Mouse (Mus musculus): ENCODE measurements around the gene Dedd2.
A peak's percentile ranks its signal among the peaks of the same experiment; 100 is the strongest.

Gene Dedd2

GRCm38 (mm10) chr7:25218705-25219415 is 1.6 kb downstream of the Dedd2 start:
- peak; percentile 84 for DNase-seq (ENCODE audit: low spot score)

GRCm38 (mm10) chr7:25217653-25218395 is 2.6 kb downstream of the Dedd2 start:
- no peak for DNase-seq (ENCODE audit: low spot score)

DNA sequence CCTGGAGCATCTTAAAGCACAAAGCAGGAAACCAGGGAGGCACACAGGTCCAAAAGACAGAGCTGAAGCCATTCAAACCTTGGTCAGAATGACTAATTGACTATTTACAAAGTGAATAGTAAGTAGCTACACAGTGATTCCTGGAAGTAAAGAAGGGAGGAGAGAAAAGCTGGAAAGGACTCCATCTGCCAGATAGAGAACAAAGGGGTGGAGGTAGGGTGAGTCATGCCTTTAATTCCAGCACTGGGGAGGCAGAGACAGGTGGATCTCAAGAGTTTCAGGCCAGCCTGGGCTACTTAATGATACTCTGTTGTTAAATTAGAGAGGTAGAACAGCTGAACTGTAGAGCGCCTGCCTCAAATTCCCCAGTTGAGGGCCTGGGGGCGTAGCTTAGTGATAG is 6.2 kb downstream of the Dedd2 start:
- DNase-seq (ENCODE audit: low spot score): no peak

- no peak for DNase-seq (ENCODE audit: low spot score)
Measured at GRCm38 (mm10) chr7:25213099-25213498, 7.3 kb downstream of the Dedd2 start.

GRCm38 (mm10) chr7:25210482-25210881 is 9.9 kb downstream of the Dedd2 start:
- DNase-seq (ENCODE audit: low spot score): no peak

DNA sequence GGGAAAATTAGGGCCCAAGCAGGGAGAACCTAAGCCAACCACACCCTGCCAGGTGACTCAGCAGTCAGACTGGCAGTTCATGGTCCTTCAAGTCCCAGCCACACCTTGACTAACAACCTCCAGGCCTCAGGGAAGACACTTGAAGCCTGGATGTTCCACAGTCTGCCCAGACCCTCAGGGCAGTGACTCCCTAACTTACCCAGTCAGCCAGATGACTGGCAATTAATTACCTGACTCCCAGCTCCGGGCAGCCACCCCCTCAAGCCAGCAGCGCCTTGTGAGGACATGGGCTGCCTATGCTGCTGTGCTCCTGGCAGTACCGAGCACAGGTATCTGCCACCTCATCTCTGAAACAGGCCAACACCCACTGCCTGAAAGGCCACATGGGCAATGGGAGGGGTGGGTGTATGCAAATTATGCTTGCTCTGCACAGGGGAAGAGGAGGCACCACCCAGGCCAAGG is 11.2 kb downstream of the Dedd2 start:
- no peak for DNase-seq (ENCODE audit: low spot score)

DNA sequence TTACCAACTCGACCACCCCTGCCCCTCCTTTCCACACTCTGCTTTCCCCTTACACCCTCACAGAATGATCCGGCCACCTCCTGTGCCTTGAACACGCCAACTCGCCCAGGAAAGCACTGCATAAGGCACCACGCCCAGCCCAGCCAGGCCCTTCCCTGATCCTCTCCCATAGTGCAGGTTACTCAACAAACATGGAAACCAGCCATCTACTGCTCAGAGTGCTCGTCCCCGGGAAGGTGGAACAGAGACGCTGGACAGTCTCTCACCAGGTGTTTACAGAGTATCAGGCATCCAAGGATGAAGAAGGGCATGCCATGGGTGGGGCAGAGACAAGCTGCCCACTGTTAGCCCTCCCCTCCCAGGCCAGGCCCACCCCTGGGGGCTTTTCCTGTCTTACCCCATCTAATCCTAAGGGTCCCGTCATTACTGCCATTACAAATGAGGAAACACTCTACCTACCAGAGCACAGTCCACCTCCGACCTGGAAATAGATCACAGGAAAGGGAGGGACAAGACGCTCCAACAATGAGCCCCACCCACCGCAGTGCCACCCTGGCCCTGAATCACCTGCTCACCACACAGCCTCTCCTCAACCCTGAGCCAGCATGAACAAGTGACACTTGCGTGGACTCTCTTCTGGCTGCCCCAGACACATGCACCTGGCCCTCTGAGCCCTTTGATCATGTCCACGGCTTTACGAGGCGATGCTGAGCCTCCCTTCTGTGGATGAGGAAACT is 14.2 kb downstream of the Dedd2 start:
- DNase-seq (ENCODE audit: low spot score): no peak

DNA sequence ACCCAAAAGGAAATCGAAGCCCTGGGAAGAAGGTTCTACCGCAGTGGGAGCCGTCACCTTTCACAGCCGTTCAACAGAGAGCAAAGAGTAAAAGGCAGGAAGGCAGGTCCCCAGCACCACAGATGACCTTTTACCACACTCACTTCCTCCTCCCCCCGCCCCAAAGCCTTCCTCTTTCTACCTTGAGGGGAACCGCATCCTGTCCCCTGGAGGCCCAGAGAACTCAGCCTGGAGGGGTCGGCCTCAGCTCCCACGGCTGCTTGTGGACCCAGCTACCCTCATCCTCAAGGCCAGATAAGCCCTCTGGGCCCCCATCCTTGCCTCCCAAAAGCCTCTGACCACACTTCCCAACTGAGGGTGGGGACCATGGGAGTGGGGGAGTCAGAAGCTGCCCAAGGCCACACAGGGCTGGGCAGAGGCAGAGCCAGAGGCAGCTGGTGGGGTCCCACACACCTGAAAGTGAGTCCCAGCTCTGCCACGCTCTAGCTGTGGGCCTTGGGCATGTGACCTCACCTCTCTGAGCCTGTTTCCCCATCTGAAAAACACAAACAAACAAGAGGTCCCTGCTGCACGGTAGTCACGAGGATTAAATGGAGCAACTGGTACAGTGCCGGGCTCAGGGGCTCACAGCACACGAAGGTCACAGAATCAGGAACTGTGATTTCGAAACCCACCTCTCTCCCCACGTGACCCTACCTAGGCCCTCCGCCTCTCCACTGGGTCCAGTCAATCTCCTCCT is 14.9 kb downstream of the Dedd2 start:
- no peak for DNase-seq (ENCODE audit: low spot score)

GRCm38 (mm10) chr7:25203624-25204023 is 16.8 kb downstream of the Dedd2 start:
- no peak for DNase-seq (ENCODE audit: low spot score)

DNA sequence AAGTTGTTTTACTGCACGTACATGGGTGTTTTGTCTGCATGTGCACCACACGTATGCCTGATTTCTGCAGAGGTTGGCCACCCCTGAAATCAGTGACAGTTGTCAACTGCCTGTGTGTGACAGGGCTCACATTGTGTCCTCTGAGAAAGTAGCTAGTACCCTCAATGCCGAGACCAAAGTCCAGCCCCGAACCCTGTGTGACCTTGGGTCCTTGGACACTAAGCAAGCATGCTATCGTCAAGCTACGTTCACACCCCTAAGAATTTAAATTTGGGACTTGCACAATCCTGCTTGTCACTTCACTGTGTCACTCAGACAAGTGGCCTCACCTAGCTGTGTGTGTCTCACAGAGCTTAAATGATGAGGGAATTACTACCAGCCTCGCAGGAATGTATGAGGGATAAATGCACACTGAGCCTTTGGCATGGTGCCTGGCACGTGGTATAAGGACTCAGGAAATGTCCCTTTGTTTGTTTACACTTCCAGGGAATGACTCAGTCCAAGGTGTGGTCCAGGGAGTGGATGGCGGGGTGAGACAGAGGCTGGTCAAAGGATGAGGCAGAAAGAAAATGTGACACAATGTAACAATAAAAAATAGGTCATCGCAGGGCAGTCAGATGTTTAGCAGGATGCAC is 22.9 kb downstream of the Dedd2 start:
- no peak for DNase-seq (ENCODE audit: low spot score)

GRCm38 (mm10) chr7:25196107-25196506 is 24.3 kb downstream of the Dedd2 start:
- DNase-seq (ENCODE audit: low spot score): no peak

- no peak for DNase-seq (ENCODE audit: low spot score)
Measured at GRCm38 (mm10) chr7:25195148-25195547, 25.3 kb downstream of the Dedd2 start.

DNA sequence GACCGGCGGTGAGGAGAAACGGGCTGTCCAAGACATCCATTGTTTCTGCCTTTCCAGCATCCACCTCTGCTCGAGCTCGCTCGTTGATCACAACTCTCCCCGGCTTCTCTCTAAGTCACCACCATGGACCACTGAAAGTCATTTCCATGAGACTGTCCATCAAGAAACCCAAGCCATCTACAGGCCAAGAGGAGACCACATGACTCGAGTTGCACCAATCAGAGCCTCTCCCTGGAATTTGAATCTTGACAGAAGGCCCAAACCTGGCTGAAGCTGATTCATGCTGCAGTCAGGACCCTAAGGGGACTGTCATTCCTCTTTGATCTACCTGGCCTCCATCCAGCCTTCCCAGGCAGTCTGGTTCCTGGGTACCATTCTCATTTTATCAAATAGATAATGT is 28.3 kb downstream of the Dedd2 start:
- DNase-seq (ENCODE audit: low spot score): no peak

DNA sequence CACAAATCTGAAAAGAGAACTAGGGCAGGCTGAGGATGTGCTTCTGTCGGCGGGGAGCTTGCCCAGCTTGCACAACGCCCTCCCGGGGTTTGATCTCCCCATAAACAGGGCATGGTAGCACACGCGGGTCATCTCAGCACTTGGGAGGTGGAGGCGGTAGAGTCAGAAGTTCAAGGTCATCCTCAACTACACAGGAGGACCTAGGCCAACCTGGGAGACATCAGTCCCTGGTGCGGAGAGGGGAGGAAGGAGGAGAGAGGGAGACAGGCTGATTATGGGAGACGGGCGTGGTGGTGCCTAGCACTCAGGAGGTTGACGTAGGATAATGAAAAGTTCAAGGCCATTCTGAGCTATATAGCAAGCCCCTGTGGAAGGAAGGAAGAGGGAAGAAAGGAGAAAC is 29.6 kb downstream of the Dedd2 start:
- DNase-seq (ENCODE audit: low spot score): no peak

DNA sequence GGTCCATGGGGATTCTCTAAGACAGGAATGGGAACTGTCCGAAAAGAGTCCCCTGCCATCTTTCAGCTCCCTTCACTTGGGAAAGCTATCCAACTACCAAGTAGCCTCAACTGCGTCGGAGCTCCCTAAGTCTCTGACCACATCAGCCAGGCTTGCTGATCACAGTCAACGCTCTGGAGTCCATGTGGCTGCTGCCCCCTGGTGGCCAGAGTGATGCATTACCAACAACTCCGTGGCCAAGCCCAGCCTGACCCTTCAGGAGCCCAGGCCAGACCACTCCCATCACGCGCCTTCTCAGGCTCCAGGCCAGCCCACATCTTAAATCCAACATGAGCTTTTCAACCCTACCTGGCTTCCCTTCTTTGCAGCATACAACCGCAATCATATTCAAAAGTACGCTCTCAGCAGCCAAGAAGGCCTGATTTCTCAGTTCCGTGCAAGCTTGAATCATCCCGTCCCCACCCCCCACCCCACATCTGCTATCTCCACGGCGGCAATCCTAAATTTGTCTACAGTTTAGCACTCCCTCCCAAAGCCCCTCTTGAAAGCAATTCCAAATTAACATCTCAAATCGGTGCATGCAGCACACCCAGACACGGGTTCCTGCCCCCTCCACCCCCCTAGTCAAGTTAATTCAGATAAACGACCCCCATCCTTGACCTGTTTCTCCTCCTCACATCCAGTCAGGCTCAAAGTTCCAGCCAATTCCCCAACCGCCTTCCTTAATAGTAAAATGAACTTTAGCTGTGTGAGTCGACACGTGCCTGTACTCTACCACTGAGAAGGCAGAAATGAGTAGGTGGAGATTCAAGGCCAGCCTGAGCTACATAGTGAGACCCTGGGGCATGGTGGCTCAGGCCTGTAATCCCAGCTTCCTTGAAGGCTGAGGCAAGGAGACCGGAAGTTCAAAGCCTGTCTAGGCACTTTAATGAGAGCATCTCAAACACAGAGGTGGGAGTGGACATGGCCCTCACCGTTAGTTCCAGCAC is 32.5 kb downstream of the Dedd2 start:
- DNase-seq (ENCODE audit: low spot score): peak; percentile 98

DNA sequence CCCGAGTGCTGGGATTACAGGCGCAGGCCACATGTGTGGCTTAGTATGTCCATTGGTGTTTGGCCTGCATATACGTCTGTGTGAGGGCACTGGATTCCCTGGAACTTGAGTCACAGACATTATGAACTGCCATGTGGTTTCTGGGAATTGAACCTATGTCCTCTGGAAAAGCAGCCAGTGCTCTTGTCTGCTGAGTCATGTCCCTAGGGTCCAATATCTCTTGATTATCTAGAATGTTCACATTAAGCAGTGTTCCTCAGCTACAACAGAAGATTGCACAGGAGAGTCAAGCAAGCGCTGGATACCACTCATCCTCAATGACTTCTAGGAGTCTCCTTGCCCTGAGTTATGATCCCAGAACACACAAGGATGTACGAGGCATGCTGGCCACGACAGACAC is 36.3 kb downstream of the Dedd2 start:
- DNase-seq (ENCODE audit: low spot score): no peak

GRCm38 (mm10) chr7:25181814-25182213 is 38.6 kb downstream of the Dedd2 start:
- peak; percentile 31 for DNase-seq (ENCODE audit: low spot score)

DNA sequence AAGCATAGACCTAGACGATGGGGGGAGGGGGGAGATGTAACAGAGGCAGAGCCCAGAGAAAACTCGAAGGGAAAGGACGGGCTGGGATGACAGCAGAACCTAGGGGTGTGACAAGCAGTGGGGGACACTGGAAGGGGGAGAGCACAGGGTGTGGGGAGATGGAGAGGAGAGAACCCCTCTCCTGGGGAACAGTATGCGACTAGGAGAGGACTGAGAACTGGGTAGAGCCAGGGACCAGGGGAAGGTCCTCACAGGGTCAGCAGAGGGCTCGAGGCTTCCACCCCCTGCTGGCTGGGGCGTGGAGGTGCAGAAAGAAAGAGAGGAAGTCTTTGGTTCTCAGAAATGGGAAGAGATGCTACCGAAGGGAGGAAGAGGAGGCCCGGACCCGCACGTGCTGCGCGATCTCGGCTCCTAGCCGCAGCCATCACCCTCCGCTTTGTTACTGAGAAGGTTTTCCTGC is 39.1 kb downstream of the Dedd2 start:
- DNase-seq (ENCODE audit: low spot score): peak; percentile 82

GRCm38 (mm10) chr7:25180512-25180911 is 39.9 kb downstream of the Dedd2 start:
- no peak for DNase-seq (ENCODE audit: low spot score)

GRCm38 (mm10) chr7:25179606-25180161 is 40.7 kb downstream of the Dedd2 start, which contains the start of gene Pou2f2:
Gene Pou2f2 (minus strand): TSS chr7:25179726.
- peak; percentile 88 for DNase-seq (ENCODE audit: low spot score)

All from embryo, embryonic 10 days (tissue).